Mouse (Mus musculus) thymus, adult 2 months (tissue): ENCODE measurements around the gene Pex11a.

Experiments
- CTCF ChIP-seq: fragments of 200-500 bp; IDR thresholded peaks from 2 replicates; pipeline ENCODE4 v1.5.1; 2012; ENCODE audit warnings: mild to moderate bottlenecking, control low read depth, low read length, moderate library complexity, borderline replicate concordance; ENCODE audit not compliant: control insufficient read depth, poor library complexity, insufficient read depth; ENCODE audit errors: extremely low read depth
- POLR2A ChIP-seq: fragments of 200-500 bp; IDR thresholded peaks from 2 replicates; pipeline ENCODE4 v1.6.1; 2012; ENCODE audit warnings: mild to moderate bottlenecking, low read length, control low read depth, moderate library complexity; ENCODE audit not compliant: control insufficient read depth, poor library complexity, insufficient read depth; ENCODE audit errors: extremely low read depth

GRCm38 (mm10) chr7:79762106-79762505 lies 19.2 kb upstream of the Pex11a start:
- TF ChIP-seq POLR2A, result no peak
- no peak for TF ChIP-seq CTCF
